Mouse (Mus musculus): ENCODE results near the gene Cox8c. TPM values are rescaled to one million over a fixed set of nuclear protein-coding genes. Genes with fewer than 3 reads are reported as not detected.
A peak's percentile ranks its signal among the peaks of the same experiment; 100 is the strongest.

Cox8c gene
- polyA plus RNA-seq, 1 experiment from 2014 or later: not detected

- Histone ChIP-seq H3K9ac (ENCODE audit: low read depth, low read length) (no peak within 1 kb of the TSS), H3K4me2 (ENCODE audit: low read depth, low read length) (peak within 1 kb of the TSS; percentile 66)
- under 1% methylated on average over 48 of the region's 48 CpGs for WGBS (ENCODE audit: insufficient replicate concordance)
Observed at GRCm38 (mm10) chr12:102948778-102949394, 49.8 kb downstream of the Cox8c start, which contains the start of gene Unc79. Gene Unc79, plus strand, starts transcription at chr12:102948859.

DNA sequence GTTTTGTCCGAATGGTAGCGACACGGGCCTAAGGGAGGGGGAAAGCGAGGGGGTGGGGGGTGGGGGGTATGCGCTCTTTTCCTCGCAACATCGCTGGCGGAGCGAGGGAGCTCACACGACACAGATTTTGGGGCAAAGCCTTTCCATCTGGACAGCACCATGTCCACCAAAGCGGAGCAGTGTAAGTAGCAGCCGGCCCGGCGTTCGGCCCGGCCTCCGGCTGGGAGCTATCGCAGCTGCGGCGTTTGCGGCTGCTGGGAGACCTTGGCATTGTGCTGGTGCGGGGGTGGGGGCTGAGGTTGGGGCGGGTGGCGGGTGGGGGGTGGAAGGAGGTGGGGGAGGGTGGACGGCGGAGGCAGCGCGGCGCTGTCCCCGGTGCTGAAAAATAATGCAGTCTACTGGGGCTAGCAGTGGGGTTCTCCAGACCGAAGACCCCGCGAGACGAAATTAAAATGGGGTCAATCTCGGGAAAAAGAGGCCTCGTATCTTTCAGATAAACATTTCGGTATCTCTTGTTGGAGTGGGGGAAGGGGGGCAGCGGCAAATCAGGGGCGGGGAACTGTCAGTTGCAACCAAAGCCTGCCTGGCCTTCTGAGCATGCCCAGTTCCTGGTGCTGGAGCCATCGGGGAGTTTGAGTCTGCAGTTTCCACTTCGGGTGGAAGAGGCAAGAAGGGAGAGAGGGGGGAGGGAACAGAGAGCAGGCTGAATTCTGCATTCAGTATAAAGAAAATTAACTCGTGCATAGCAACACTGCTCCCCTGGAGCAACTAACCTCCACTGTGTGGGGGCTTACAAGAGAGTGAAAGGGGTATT, 50.5 kb downstream of the Cox8c start:
- Histone ChIP-seq H3K4me3 (ENCODE audit: low read depth, low read length) (peak overlapping the region; percentile 50), H3K27me3 (ENCODE audit: control insufficient read depth, insufficient read depth, low read depth, low read length) (peaks cover 17% of the 10 kb centered on the region), H3K36me3 (ENCODE audit: control insufficient read depth, insufficient read depth) (no peaks in the 10 kb centered on the region), H3K4me2 (ENCODE audit: low read depth, low read length) (peak overlapping the region; percentile 66), H3K4me1 (ENCODE audit: control insufficient read depth, low read depth, low read length) (no peaks in the 10 kb centered on the region), H3K27ac (ENCODE audit: low read length) (no peak overlapping the region), H3K9ac (ENCODE audit: low read depth, low read length) (no peak overlapping the region), H3K9me3 (replicated peaks; ENCODE audit: control insufficient read depth, low read length) (no peaks in the 10 kb centered on the region)
- ATAC-seq (ENCODE audit: low read depth): 0 out of 2 replicates have a peak, but pooled peaks have one; percentile 21
- 1% methylated on average over 40 of the region's 42 CpGs for WGBS (ENCODE audit: insufficient replicate concordance)

More at GRCm38 (mm10) chr12:102948778-102949394, 49.8 kb downstream of the Cox8c start, which contains the start of gene Unc79:
- Histone ChIP-seq H3K27ac (ENCODE audit: low read length) (no peak within 1 kb of the TSS), H3K36me3 (ENCODE audit: control insufficient read depth, insufficient read depth) (no peaks in the 10 kb centered on the region), H3K4me3 (ENCODE audit: low read depth, low read length) (peak within 1 kb of the TSS; percentile 50), H3K4me1 (ENCODE audit: control insufficient read depth, low read depth, low read length) (no peaks in the 10 kb centered on the region), H3K27me3 (ENCODE audit: control insufficient read depth, insufficient read depth, low read depth, low read length) (peaks cover 17% of the 10 kb centered on the region), H3K9me3 (replicated peaks; ENCODE audit: control insufficient read depth, low read length) (no peaks in the 10 kb centered on the region)
- ATAC-seq (ENCODE audit: low read depth): 0 out of 2 replicates have a peak, but pooled peaks have one; percentile 11

Other genes with a start within 250 kb of the Cox8c start
- gene Itpk1, start 194.4 kb upstream of the Cox8c start, polyA plus RNA-seq (2015; fragmentation: Nextera tagmentation; extraction: Ambion mirVana): 4.8 and 5.5 TPM in 2 replicates
- gene Moap1, start 155.7 kb upstream of the Cox8c start, polyA plus RNA-seq (2015; fragmentation: Nextera tagmentation; extraction: Ambion mirVana): 5.6 and 6.8 TPM in 2 replicates
- gene Tmem251, start 155.6 kb upstream of the Cox8c start, polyA plus RNA-seq (2015; fragmentation: Nextera tagmentation; extraction: Ambion mirVana): 4.6 and 4.7 TPM in 2 replicates
- not detected in 2 replicates for gene Gm28051, start 141.6 kb upstream of the Cox8c start, polyA plus RNA-seq (2015; fragmentation: Nextera tagmentation; extraction: Ambion mirVana)
- 10.1 and 13.0 TPM in 2 replicates for gene Gon7, start 141.5 kb upstream of the Cox8c start, polyA plus RNA-seq (2015; fragmentation: Nextera tagmentation; extraction: Ambion mirVana)
- gene Ubr7, start 141.3 kb upstream of the Cox8c start, polyA plus RNA-seq (2015; fragmentation: Nextera tagmentation; extraction: Ambion mirVana): 17.5 and 17.6 TPM in 2 replicates
- 6.3 and 6.7 TPM in 2 replicates for gene Gm20604, start 140.6 kb upstream of the Cox8c start, polyA plus RNA-seq (2015; fragmentation: Nextera tagmentation; extraction: Ambion mirVana)
- 4.7 TPM in 2 replicates for gene Btbd7, start 20.8 kb upstream of the Cox8c start, polyA plus RNA-seq (2015; fragmentation: Nextera tagmentation; extraction: Ambion mirVana)
- 0.01 and 0.09 TPM in 2 replicates for gene Unc79, start 49.5 kb downstream of the Cox8c start, polyA plus RNA-seq (2015; fragmentation: Nextera tagmentation; extraction: Ambion mirVana)

Measured in liver, embryonic 16.5 days (tissue).